Mouse (Mus musculus): ENCODE measurements around the gene Mindy1.

- no peak for TF ChIP-seq CTCF (IDR thresholded peaks at IDR 0.05; ENCODE audit: borderline replicate concordance, insufficient read depth, low read length)
- TF ChIP-seq POLR2A (IDR thresholded peaks at IDR 0.05; ENCODE audit: low read depth, low read length) = no peak
These were observed 4.9 kb downstream of the Mindy1 start for GRCm38 (mm10) chr3:95286011-95286410.

Measured in embryonic fibroblast, embryonic 13.5 days (primary cell).